Mouse (Mus musculus) bone marrow macrophage, adult 2 months (primary cell): ENCODE results near the gene Slco4a1.

Experiments used
- CTCF ChIP-seq: IDR thresholded peaks from 2 replicates; pipeline ENCODE4 v1.5.1; 2012; ENCODE audit warnings: low read depth, mild to moderate bottlenecking, low read length, moderate library complexity
- POLR2A ChIP-seq: IDR thresholded peaks from 2 replicates; pipeline ENCODE4 v1.6.1; 2012; ENCODE audit warnings: mild to moderate bottlenecking, low read depth, low read length, borderline replicate concordance

GRCm38 (mm10) chr2:180415627-180416026 is 40.4 kb upstream of the Slco4a1 start:
- TF ChIP-seq CTCF (no peak), POLR2A (no peak)
